Mouse (Mus musculus) midbrain, embryonic 14.5 days (tissue): ENCODE results near the gene Inppl1. TPM values are rescaled to one million over a fixed set of nuclear protein-coding genes. Genes with fewer than 3 reads are reported as not detected.

ENCODE experiments used
- ATAC-seq: fragments of 200-750 bp; cut with Nextera tagmentation; 2 replicates; pipeline ENCODE4 v1.8.0; 2017; ENCODE audit warnings: moderate number of reproducible peaks, moderate library complexity; ENCODE audit not compliant: low FRiP score, low TSS enrichment
- DNase-seq: peaks from one replicate; pipeline ENCODE4 v3.0.0-alpha.2; 2015
- H3K27ac ChIP-seq: fragments of 300-500 bp; sonication (generic); replicated peaks from 2 replicates; pipeline ENCODE4 v1.5.1; 2014; ENCODE audit warnings: mild to moderate bottlenecking, low read depth, low read length, moderate library complexity
- H3K27me3 ChIP-seq: fragments of 300-500 bp; sonication (generic); 2 replicates; pipeline ENCODE4 v1.6.1; 2014; ENCODE audit warnings: low read length, control low read depth, mixed read lengths; ENCODE audit not compliant: control insufficient read depth, insufficient read depth
- H3K36me3 ChIP-seq: fragments of 300-500 bp; sonication (generic); 2 replicates; pipeline ENCODE4 v1.6.1; 2014; ENCODE audit warnings: low read length, control low read depth; ENCODE audit not compliant: control insufficient read depth, insufficient read depth
- H3K4me1 ChIP-seq: fragments of 300-500 bp; sonication (generic); 2 replicates; pipeline ENCODE4 v1.6.1; 2014; ENCODE audit warnings: mild to moderate bottlenecking, antibody characterized with exemption, low read length, control low read depth; ENCODE audit not compliant: control insufficient read depth, insufficient read depth
- H3K4me2 ChIP-seq: fragments of 300-500 bp; sonication (generic); 2 replicates; pipeline ENCODE4 v1.6.1; 2014; ENCODE audit warnings: mild to moderate bottlenecking, low read length, moderate library complexity
- H3K4me3 ChIP-seq: fragments of 300-500 bp; sonication (generic); replicated peaks from 2 replicates; pipeline ENCODE4 v1.5.1; 2014; ENCODE audit warnings: low read depth, low read length
- H3K9ac ChIP-seq: fragments of 300-500 bp; sonication (generic); replicated peaks from 2 replicates; pipeline ENCODE4 v1.6.1; 2014; ENCODE audit warnings: mild to moderate bottlenecking, low read length, moderate library complexity
- H3K9me3 ChIP-seq: fragments of 300-500 bp; sonication (generic); 2 replicates; pipeline ENCODE4 v1.6.1; 2016; ENCODE audit warnings: low read length, control low read depth, mixed read lengths; ENCODE audit not compliant: control insufficient read depth
- WGBS: fragments of 180-500 bp; shearing (Covaris S2); extraction: QIAGEN DNeasy Blood & Tissue Kit; methylation state at CpG from one replicate; pipeline ENCODE4 v1.1.7; 2014; 5-methylcytosine and 5-hydroxymethylcytosine counted together
- polyA plus RNA-seq: library from polyadenylated mRNA; unstranded; fragments of >200 nt; fragmentation: Nextera tagmentation; extraction: Ambion mirVana; gene quantifications from 2 replicates; pipeline ENCODE4 v1.2.1, GENCODE M21; 2014

Inppl1 gene
- 8.9 and 9.7 TPM in 2 replicates for polyA plus RNA-seq

GRCm38 (mm10) chr7:101837606-101838471 is at the start of gene Inppl1:
TSS of gene Inppl1 (minus strand) at chr7:101838229.
- Histone ChIP-seq H3K27me3 (peaks cover 4% of the 10 kb centered on the region; the same call in 1 of the 2 replicates), H3K4me3 (peak within 1 kb of the TSS; percentile 58), H3K27ac (peak within 1 kb of the TSS; percentile 78), H3K4me1 (peaks cover 16% of the 10 kb centered on the region; the same call in 1 of the 2 replicates), H3K9me3 (no peaks in the 10 kb centered on the region), H3K36me3 (no peaks in the 10 kb centered on the region), H3K4me2 (peak within 1 kb of the TSS; percentile 98), H3K9ac (peak within 1 kb of the TSS; percentile 53)
- DNase-seq (peak; percentile 84), ATAC-seq (peak; percentile 64; the same call in 1 of the 2 replicates)
- under 1% methylated on average over 64 of the region's 64 CpGs for WGBS

DNA sequence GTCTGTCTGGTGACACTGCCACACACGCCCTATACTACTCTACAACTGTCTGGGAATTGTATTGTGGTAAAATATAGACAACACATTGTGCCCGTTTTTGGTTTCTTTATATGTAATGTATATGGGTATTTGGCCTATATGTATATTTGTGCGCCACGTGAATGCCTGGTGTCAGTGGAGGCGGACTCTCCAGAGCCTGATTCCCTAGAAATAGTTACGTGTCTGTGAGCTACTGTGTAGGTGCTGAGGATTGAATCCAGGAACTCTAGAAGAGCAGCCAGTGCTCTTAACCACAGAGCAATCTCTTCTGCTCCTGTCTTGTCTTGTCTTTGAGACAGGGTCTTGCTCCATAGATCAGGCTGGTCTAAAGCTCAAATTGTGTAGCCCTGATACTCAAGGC is 48.2 kb upstream of the Inppl1 start:
- Histone ChIP-seq H3K9me3 (no peaks in the 10 kb centered on the region), H3K27ac (no peak overlapping the region), H3K4me1 (no peaks in the 10 kb centered on the region), H3K27me3 (no peaks in the 10 kb centered on the region), H3K9ac (no peak overlapping the region), H3K4me3 (no peak overlapping the region), H3K4me2 (no peak overlapping the region), H3K36me3 (no peaks in the 10 kb centered on the region)
- no peak for ATAC-seq
- WGBS = 91% methylated on average over 6 of the region's 6 CpGs
- no peak for DNase-seq

DNA sequence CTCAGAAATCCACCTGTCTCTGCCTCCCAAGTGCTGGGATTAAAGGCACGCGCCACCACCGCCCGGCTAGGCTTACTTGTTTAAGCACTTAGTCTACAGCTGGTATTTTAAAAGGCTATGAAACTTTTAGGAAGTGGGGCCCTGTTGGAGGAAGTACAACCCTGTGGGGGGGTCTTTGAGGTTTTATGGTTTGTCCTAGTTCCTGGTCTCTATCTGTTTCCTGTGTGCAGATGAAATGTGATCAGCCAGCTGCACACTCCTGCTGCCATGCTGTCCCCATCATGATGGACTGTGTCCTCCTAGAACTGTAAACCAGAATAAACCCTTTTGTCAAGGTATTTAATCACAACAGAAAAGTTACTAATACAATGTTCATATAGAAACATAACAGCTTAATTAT is 46.1 kb upstream of the Inppl1 start:
- ATAC-seq (no peak), DNase-seq (no peak)
- H3K9me3 ChIP-seq = no peaks in the 10 kb centered on the region
- 98% methylated on average over 4 of the region's 4 CpGs for WGBS
- no peak overlapping the region for H3K9ac ChIP-seq
- no peaks in the 10 kb centered on the region for H3K36me3 ChIP-seq
- no peak overlapping the region for H3K4me3 ChIP-seq
- H3K4me1 ChIP-seq = no peaks in the 10 kb centered on the region
- H3K27me3 ChIP-seq = no peaks in the 10 kb centered on the region
- no peak overlapping the region for H3K27ac ChIP-seq
- H3K4me2 ChIP-seq = no peak overlapping the region

DNA sequence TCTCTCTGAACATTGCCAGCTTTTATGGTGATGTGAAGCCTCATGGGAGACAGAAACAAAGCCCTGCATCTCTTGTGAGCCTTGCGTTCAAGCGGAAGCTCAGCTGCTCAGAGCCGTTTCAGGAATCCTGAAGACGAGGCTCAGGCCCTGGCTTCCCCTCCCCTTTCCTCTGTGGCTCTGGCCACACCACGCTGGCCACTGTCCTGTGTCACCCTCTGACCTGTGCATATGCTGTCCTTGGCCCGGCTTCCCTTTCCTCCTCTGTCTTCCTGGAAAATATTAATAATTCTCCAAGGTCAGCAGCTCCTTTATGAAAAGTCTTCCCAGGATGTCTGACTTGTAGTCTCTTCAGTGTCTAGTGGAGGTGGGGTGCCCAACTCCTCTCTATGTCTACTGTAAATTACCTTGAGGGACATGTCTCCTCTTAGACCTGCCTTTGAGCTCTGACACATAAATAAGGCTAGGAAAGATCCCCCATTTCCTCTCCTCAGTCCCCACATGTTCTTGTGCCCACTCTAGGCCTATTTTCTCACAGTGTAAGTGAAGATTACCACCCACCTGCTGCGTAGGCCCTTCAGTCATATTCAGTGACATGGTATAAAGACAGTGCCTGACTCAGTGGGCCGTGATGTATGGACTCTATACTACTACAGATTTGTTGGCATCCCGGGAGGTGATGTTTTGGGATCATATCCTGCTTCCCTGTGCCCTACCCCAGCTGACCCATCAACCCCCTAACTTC is 44.6 kb upstream of the Inppl1 start:
- H3K4me3 ChIP-seq = no peak overlapping the region
- WGBS = 59% methylated on average over 9 of the region's 9 CpGs
- no peaks in the 10 kb centered on the region for H3K36me3 ChIP-seq
- no peaks in the 10 kb centered on the region for H3K9me3 ChIP-seq
- DNase-seq = no peak
- no peak overlapping the region for H3K9ac ChIP-seq
- H3K27me3 ChIP-seq = no peaks in the 10 kb centered on the region
- H3K4me2 ChIP-seq = no peak overlapping the region
- no peaks in the 10 kb centered on the region for H3K4me1 ChIP-seq
- no peak overlapping the region for H3K27ac ChIP-seq
- ATAC-seq = no peak

DNA sequence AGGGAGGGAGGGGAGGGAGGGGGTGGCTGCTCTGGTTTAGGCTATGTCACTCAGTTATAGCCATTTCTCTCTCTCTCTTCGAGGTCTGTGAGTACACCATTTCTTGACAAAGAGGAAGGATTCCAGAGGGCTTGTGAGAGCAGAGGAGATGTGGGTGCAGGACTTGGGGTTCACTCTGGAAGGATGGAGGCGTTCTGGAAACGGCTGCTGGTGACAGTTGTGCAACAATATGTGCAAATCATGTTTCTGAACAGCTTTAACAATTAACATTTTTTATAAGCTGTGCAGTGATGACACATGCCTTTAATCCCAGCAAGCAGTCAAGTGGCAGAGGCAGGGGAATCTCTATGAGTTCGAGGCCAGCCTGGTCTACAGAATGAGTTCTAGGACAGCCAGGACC is 42.8 kb upstream of the Inppl1 start:
- no peak overlapping the region for H3K4me2 ChIP-seq
- H3K27ac ChIP-seq = no peak overlapping the region
- H3K9me3 ChIP-seq = no peaks in the 10 kb centered on the region
- no peaks in the 10 kb centered on the region for H3K36me3 ChIP-seq
- ATAC-seq = no peak
- 78% methylated on average over 4 of the region's 4 CpGs for WGBS
- DNase-seq = no peak
- no peak overlapping the region for H3K4me3 ChIP-seq
- H3K27me3 ChIP-seq = no peaks in the 10 kb centered on the region
- no peak overlapping the region for H3K9ac ChIP-seq
- H3K4me1 ChIP-seq = no peaks in the 10 kb centered on the region

DNA sequence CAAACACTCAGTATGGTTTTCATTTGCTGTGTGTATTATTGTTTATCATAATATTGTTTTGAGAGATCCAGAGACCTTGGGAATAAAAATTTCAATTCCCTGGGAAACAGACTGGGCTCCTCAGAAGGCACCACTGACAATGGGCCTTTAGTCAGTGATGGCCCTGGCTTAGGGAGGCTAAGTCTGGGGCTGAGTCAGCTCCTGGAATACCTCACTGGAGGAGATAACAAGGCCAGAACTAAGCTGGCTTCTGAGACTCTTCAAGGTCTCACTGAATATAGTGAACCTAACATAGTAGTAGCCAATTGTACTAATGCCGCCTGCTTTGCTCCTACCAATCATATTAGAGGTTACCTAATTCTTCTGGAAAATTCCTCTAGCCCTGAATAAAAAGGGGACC is 37.9 kb upstream of the Inppl1 start:
- 97% methylated on average over 1 of the region's 1 CpGs for WGBS
- Histone ChIP-seq H3K4me1 (no peaks in the 10 kb centered on the region), H3K9me3 (no peaks in the 10 kb centered on the region), H3K36me3 (no peaks in the 10 kb centered on the region), H3K9ac (no peak overlapping the region), H3K4me3 (no peak overlapping the region), H3K27ac (no peak overlapping the region), H3K4me2 (no peak overlapping the region), H3K27me3 (no peaks in the 10 kb centered on the region)
- DNase-seq = no peak
- no peak for ATAC-seq

GRCm38 (mm10) chr7:101871296-101871695 is 33.3 kb upstream of the Inppl1 start:
- Histone ChIP-seq H3K9ac (no peak overlapping the region), H3K27ac (no peak overlapping the region), H3K9me3 (no peaks in the 10 kb centered on the region), H3K27me3 (no peaks in the 10 kb centered on the region), H3K4me1 (no peaks in the 10 kb centered on the region), H3K4me3 (no peak overlapping the region), H3K36me3 (no peaks in the 10 kb centered on the region), H3K4me2 (no peak overlapping the region)
- ATAC-seq = no peak
- WGBS = 86% methylated on average over 3 of the region's 3 CpGs
- DNase-seq = no peak

- 91% methylated on average over 2 of the region's 2 CpGs for WGBS
- Histone ChIP-seq H3K4me1 (no peaks in the 10 kb centered on the region), H3K4me2 (no peak within 1 kb of the TSS), H3K27ac (no peak within 1 kb of the TSS), H3K27me3 (no peaks in the 10 kb centered on the region), H3K36me3 (no peaks in the 10 kb centered on the region), H3K9ac (no peak within 1 kb of the TSS), H3K4me3 (no peak within 1 kb of the TSS), H3K9me3 (no peaks in the 10 kb centered on the region)
- ATAC-seq (no peak), DNase-seq (no peak)
Observed at GRCm38 (mm10) chr7:101870629-101871028, 32.6 kb upstream of the Inppl1 start, which contains the start of gene Folr1. TSS of gene Folr1 (minus strand) at chr7:101870788.
